Mouse (Mus musculus) midbrain, embryonic 11.5 days (tissue): ENCODE data around the gene Olfr1328. TPM values are rescaled to one million over a fixed set of nuclear protein-coding genes. Genes with fewer than 3 reads are reported as not detected.
"Not testable (repeated sequence)": the region's sequence is repeated elsewhere in the genome, so short reads cannot be mapped to it uniquely, and the experiment has no call there.

ENCODE experiments used
- ATAC-seq: fragments of 200-750 bp; cut with Nextera tagmentation; 2 replicates; pipeline ENCODE4 v1.8.0; 2017; ENCODE audit warnings: moderate TSS enrichment, moderate library complexity; ENCODE audit not compliant: low FRiP score
- DNase-seq: peaks from one replicate; pipeline ENCODE4 v3.0.0; 2015; ENCODE audit warnings: low spot score; ENCODE audit errors: missing footprints
- H3K27ac ChIP-seq: fragments of 300-500 bp; sonication (generic); 2 replicates; pipeline ENCODE4 v1.5.1; 2014; ENCODE audit warnings: low read depth, low read length
- H3K27me3 ChIP-seq: fragments of 300-500 bp; sonication (generic); 2 replicates; pipeline ENCODE4 v1.6.1; 2014; ENCODE audit warnings: mild to moderate bottlenecking, low read length, moderate library complexity, mixed read lengths; ENCODE audit not compliant: control insufficient read depth, insufficient read depth
- H3K36me3 ChIP-seq: fragments of 300-500 bp; sonication (generic); 2 replicates; pipeline ENCODE4 v1.6.1; 2014; ENCODE audit warnings: mild to moderate bottlenecking, low read length, moderate library complexity, mixed read lengths; ENCODE audit not compliant: control insufficient read depth, insufficient read depth
- H3K4me1 ChIP-seq: fragments of 300-500 bp; sonication (generic); 2 replicates; pipeline ENCODE4 v1.6.1; 2014; ENCODE audit warnings: low read length; ENCODE audit not compliant: control insufficient read depth, insufficient read depth
- H3K4me2 ChIP-seq: fragments of 300-500 bp; sonication (generic); 2 replicates; pipeline ENCODE4 v1.6.1; 2014; ENCODE audit warnings: mild to moderate bottlenecking, moderate library complexity
- H3K4me3 ChIP-seq: fragments of 300-500 bp; sonication (generic); 2 replicates; pipeline ENCODE4 v1.5.1; 2014; ENCODE audit warnings: low read depth, low read length
- H3K9ac ChIP-seq: fragments of 300-500 bp; sonication (generic); 2 replicates; pipeline ENCODE4 v1.6.1; 2014; ENCODE audit warnings: low read length
- H3K9me3 ChIP-seq: fragments of 300-500 bp; sonication (generic); 2 replicates; pipeline ENCODE4 v1.6.1; 2016; ENCODE audit warnings: low read length; ENCODE audit not compliant: control insufficient read depth
- WGBS: fragments of 180-500 bp; shearing (Covaris S2); extraction: QIAGEN DNeasy Blood & Tissue Kit; methylation state at CpG from one replicate; pipeline ENCODE4 v1.1.7; 2014; 5-methylcytosine and 5-hydroxymethylcytosine counted together
- polyA plus RNA-seq: library from polyadenylated mRNA; unstranded; fragments of >200 nt; fragmentation: Nextera tagmentation; extraction: Ambion mirVana; gene quantifications from 2 replicates; pipeline ENCODE4 v1.2.1, GENCODE M21; 2014

The Olfr1328 gene
- not detected in 2 replicates for polyA plus RNA-seq

DNA sequence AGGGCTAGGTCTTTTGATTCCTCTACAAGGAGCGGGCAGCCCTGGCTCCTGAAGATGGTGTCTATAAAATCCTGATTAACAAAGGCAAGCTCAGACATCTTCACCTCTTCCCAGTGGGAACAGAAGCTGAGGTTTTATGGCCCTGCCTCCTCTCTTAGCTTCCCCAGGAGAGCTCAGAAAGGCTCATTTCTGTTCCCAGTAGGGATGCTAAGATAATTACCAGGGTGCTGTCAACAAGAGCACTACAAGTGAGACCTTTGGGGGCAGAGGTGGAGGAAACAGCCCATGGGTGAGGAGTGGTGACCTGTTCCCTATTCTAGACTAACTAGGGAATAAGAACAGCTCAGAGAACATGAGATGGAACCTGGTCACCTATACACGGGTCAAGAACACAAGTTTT lies at the start of gene Olfr1328:
Gene Olfr1328 (minus strand): TSS at position 101 of the 400 bp plus-strand sequence.
- ATAC-seq (no peak), DNase-seq (no peak)
- no peak within 1 kb of the TSS for H3K4me3 ChIP-seq
- H3K4me2 ChIP-seq = no peak within 1 kb of the TSS
- no peaks in the 10 kb centered on the region for H3K27me3 ChIP-seq
- H3K4me1 ChIP-seq = no peaks in the 10 kb centered on the region
- 77% methylated on average over 2 of the region's 2 CpGs for WGBS
- H3K9ac ChIP-seq = no peak within 1 kb of the TSS
- H3K36me3 ChIP-seq = no peaks in the 10 kb centered on the region
- no peaks in the 10 kb centered on the region for H3K9me3 ChIP-seq
- H3K27ac ChIP-seq = no peak within 1 kb of the TSS

DNA sequence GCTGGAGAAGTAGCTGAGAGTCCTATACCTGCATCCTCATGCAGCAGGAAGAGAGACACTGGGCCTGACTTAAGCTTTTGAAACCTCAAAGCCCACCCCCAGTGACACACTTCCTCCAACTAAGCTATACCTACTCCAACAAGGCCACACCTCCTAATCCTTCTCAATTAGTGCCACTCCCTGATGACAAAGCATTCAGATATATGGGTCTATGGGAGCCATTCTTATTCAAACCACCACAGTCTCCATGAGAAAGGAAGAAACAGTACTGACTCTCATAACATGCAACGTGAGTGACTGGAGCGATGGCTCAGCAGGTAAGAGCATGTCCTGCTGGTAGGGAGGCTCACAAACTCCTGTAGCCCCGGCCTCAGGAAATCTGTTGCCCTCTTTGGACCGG lies 46.9 kb upstream of the Olfr1328 start:
- Histone ChIP-seq H3K4me1 (no peaks in the 10 kb centered on the region), H3K27me3 (no peaks in the 10 kb centered on the region), H3K9ac (no peak overlapping the region), H3K4me3 (no peak overlapping the region), H3K27ac (no peak overlapping the region), H3K4me2 (no peak overlapping the region), H3K36me3 (no peaks in the 10 kb centered on the region), H3K9me3 (no peaks in the 10 kb centered on the region)
- 94% methylated on average over 4 of the region's 4 CpGs for WGBS
- DNase-seq (no peak), ATAC-seq (no peak)

GRCm38 (mm10) chr4:118973281-118973680 lies 34.9 kb upstream of the Olfr1328 start:
- no peaks in the 10 kb centered on the region for H3K9me3 ChIP-seq
- H3K4me3 ChIP-seq = no peak overlapping the region
- no peak for ATAC-seq
- no peak overlapping the region for H3K27ac ChIP-seq
- H3K36me3 ChIP-seq = no peaks in the 10 kb centered on the region
- H3K4me2 ChIP-seq = no peak overlapping the region
- DNase-seq = no peak
- no peaks in the 10 kb centered on the region for H3K4me1 ChIP-seq
- no peaks in the 10 kb centered on the region for H3K27me3 ChIP-seq
- 82% methylated on average over 2 of the region's 2 CpGs for WGBS
- H3K9ac ChIP-seq = no peak overlapping the region

DNA sequence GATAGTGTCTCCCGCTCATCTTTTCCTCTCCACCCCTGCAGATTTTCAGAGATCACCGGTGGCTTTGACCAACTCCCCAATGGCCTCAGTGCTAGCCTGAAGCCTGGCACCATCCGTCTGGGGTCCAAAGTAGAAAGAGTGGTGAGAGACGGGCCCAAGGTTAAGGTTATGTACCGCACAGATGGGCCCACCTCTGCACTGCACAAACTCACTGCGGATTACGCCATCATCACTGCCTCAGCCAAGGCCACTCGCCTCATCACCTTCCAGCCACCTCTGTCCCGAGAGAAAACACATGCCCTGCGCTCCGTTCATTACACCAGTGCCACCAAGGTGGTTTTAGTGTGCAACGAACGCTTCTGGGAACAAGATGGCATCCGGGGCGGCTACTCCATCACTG lies 29.3 kb upstream of the Olfr1328 start:
- no peaks in the 10 kb centered on the region for H3K36me3 ChIP-seq
- H3K27me3 ChIP-seq = no peaks in the 10 kb centered on the region
- DNase-seq (no peak), ATAC-seq (no peak)
- H3K4me1 ChIP-seq = no peaks in the 10 kb centered on the region
- no peak overlapping the region for H3K27ac ChIP-seq
- no peak overlapping the region for H3K9ac ChIP-seq
- H3K9me3 ChIP-seq = no peaks in the 10 kb centered on the region
- 90% methylated on average over 15 of the region's 15 CpGs for WGBS
- H3K4me3 ChIP-seq = no peak overlapping the region
- H3K4me2 ChIP-seq = no peak overlapping the region

DNA sequence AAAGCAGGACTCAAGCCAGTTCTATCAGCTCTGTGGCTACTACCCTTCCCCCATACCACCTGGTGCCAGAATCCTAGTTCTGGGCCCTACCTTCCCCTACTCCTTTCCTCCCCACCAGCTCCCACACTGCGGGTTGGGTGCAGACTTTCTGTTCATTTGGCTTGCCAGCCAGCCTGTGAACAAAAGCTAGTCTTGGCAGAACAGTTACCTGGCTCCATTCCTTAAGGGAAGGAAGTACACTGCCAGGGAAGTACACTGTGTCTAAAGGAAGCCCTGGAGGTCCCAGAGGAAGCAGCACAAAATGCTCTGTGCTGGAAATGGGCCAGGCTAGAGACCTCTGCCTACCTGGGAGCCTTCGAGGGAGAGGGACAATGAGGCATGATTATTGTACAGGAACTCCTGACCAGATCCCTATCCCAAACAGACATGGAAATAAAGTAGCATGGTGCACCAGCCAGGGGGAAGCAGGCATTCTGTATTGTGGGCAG lies 22.8 kb upstream of the Olfr1328 start, which contains the start of gene Lao1:
Gene Lao1 (plus strand): TSS at position 438 of the 488 bp plus-strand sequence.
- Histone ChIP-seq H3K4me3 (no peak within 1 kb of the TSS), H3K9ac (no peak within 1 kb of the TSS), H3K27me3 (no peaks in the 10 kb centered on the region), H3K4me2 (no peak within 1 kb of the TSS), H3K4me1 (no peaks in the 10 kb centered on the region), H3K27ac (no peak within 1 kb of the TSS), H3K9me3 (no peaks in the 10 kb centered on the region), H3K36me3 (no peaks in the 10 kb centered on the region)
- DNase-seq (no peak), ATAC-seq (no peak)
- WGBS = 95% methylated on average over 2 of the region's 2 CpGs

DNA sequence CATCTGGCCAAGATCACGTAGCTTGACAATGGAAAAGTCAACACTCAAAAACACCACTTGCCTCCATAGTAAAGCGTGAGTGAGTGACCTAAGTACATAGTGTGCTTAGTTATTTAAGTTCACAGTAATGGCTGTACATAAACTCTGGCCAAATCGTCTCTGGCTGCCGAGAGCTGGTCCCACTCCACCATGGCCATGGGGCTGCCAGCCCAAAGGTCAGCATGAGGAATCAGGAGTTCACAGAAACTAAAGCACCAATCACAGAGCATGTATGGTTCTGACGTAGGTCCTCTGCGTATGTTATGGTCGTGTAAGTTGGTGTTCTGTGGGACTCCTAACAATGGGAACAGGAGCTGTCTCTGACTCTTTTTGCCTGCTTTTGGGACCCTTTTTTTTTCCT lies 20.4 kb upstream of the Olfr1328 start:
- Histone ChIP-seq H3K27me3 (no peaks in the 10 kb centered on the region), H3K9ac (no peak overlapping the region), H3K36me3 (no peaks in the 10 kb centered on the region), H3K4me3 (no peak overlapping the region), H3K4me2 (no peak overlapping the region), H3K4me1 (no peaks in the 10 kb centered on the region), H3K27ac (no peak overlapping the region), H3K9me3 (no peaks in the 10 kb centered on the region)
- ATAC-seq = no peak
- WGBS = 90% methylated on average over 7 of the region's 7 CpGs
- no peak for DNase-seq

DNA sequence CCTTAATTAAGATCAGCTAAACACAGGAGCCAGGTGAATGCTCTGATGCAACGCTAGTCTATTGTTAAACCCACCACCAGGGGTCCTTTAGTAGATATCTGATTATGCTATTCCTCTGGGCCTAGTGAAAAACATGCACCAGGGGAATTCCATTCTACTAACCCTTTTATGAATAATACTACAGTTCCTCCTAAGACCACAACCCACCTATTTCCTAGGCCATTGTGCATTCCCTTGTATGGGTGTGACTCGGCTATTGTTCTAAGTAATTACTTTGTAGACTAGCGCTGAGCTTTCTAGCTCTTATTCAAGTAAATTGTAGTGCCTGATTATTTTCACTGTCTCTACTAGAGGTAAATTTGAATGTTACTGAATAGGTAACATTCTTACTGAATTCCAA lies 7.1 kb downstream of the Olfr1328 start:
- H3K9ac ChIP-seq, H3K4me1 ChIP-seq, H3K36me3 ChIP-seq, H3K27ac ChIP-seq, DNase-seq, H3K27me3 ChIP-seq, H3K4me2 ChIP-seq, ATAC-seq, H3K9me3 ChIP-seq, H3K4me3 ChIP-seq: not testable (repeated sequence)
- 72% methylated on average over 3 of the region's 3 CpGs for WGBS

DNA sequence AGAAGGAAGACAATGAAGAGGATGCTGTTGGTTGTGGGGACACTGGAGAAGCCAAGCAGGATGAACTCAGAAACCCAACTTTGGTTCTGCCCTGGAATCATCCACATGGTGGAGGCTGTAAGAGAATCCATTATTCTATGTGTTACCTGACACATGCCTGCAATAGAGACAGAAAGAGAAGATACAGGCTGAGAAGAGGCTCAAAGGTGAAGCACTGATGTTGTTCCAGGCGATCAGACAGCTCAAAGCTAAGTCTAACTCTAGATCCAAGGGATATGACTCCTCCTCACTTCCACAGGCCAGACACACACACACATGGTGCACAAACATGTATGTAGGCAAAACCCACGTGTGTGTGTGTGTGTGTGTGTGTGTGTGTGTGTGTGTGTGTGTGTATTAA lies 21.0 kb downstream of the Olfr1328 start, which contains the start of gene Olfr1329:
Gene Olfr1329 (minus strand): TSS at position 101 of the 400 bp plus-strand sequence.
- not testable (repeated sequence) for H3K4me1 ChIP-seq, H3K27me3 ChIP-seq, DNase-seq, ATAC-seq, H3K9me3 ChIP-seq, H3K4me2 ChIP-seq, H3K27ac ChIP-seq, H3K9ac ChIP-seq, H3K36me3 ChIP-seq, H3K4me3 ChIP-seq
- WGBS = 63% methylated on average over 2 of the region's 2 CpGs

GRCm38 (mm10) chr4:118901981-118902380 lies 36.4 kb downstream of the Olfr1328 start:
- Histone ChIP-seq H3K27ac (no peak overlapping the region), H3K4me3 (no peak overlapping the region), H3K4me1 (no peaks in the 10 kb centered on the region), H3K4me2 (no peak overlapping the region), H3K9ac (no peak overlapping the region), H3K36me3 (no peaks in the 10 kb centered on the region), H3K9me3 (no peaks in the 10 kb centered on the region), H3K27me3 (no peaks in the 10 kb centered on the region)
- DNase-seq (no peak), ATAC-seq (no peak)
- 70% methylated on average over 2 of the region's 2 CpGs for WGBS
